Comparison of ENCODE assay signal across 10 mouse cellular contexts in genomic region chr13:12124940-12125540, GRCm38 (mm10). TPM values are rescaled to one million over a fixed set of nuclear protein-coding genes. Genes with fewer than 3 reads are reported as not detected.
DNase-seq lines count a peak whose midpoint lies in the region; ATAC-seq and TF ChIP-seq lines count a peak whose summit lies in the region.
"Had no signal": no experiment of that assay in that cellular context is flagged by ENCODE, and none has a peak within 500 bp of the region (broad histone marks: within the 10 kb centered on the region; RNA-seq: fewer than 3 reads in every experiment).

No protein-coding gene starts in this region.

- no peak overlapping the region for H3K4me3 ChIP-seq in kidney, embryonic 14.5 days (ENCODE audit: low read length)
- H3K4me3 ChIP-seq in heart, embryonic 10.5 days: no peak overlapping the region
- no peak overlapping the region for H3K4me3 ChIP-seq in lung, postnatal 0 days (ENCODE audit: low read depth, low read length)
- H3K4me3 ChIP-seq: hindbrain, embryonic 15.5 days had no signal

- WGBS in kidney, embryonic 14.5 days: 82% methylated on average over 7 of the region's 7 CpGs
- 67% methylated on average over 7 of the region's 7 CpGs for WGBS in heart, embryonic 10.5 days
- WGBS in lung, postnatal 0 days: 27% methylated on average over 7 of the region's 7 CpGs

- TF ChIP-seq EP300 in lung, postnatal 0 days (IDR thresholded peaks at IDR 0.05): peak; percentile 35; the same call in 1 of the 2 replicates

- no peak overlapping the region for H3K9ac ChIP-seq in kidney, embryonic 14.5 days (ENCODE audit: low read depth, low read length)
- H3K9ac ChIP-seq in lung, postnatal 0 days (replicated peaks; ENCODE audit: low read depth): no peak overlapping the region
- H3K9ac ChIP-seq: hindbrain, embryonic 15.5 days; liver, embryonic 14.5 days had no signal

- H3K36me3 ChIP-seq in kidney, embryonic 14.5 days (ENCODE audit: control insufficient read depth, insufficient read depth, low read length): no peaks in the 10 kb centered on the region
- H3K36me3 ChIP-seq in heart, embryonic 10.5 days: no peaks in the 10 kb centered on the region
- no peaks in the 10 kb centered on the region for H3K36me3 ChIP-seq in lung, postnatal 0 days (ENCODE audit: insufficient read depth, low read length)
- H3K36me3 ChIP-seq: hindbrain, embryonic 15.5 days had no signal

- H3K9me3 ChIP-seq in kidney, embryonic 14.5 days (ENCODE audit: control insufficient read depth, low read length): no peaks in the 10 kb centered on the region
- no peaks in the 10 kb centered on the region for H3K9me3 ChIP-seq in heart, embryonic 10.5 days
- no peaks in the 10 kb centered on the region for H3K9me3 ChIP-seq in lung, postnatal 0 days (ENCODE audit: low read length)
- H3K9me3 ChIP-seq: hindbrain, embryonic 15.5 days had no signal

- H3K27me3 ChIP-seq in kidney, embryonic 14.5 days (ENCODE audit: control insufficient read depth, insufficient read depth, low read length): no peaks in the 10 kb centered on the region
- H3K27me3 ChIP-seq in heart, embryonic 10.5 days (ENCODE audit: insufficient read depth, poor library complexity, severe bottlenecking): no peaks in the 10 kb centered on the region
- no peaks in the 10 kb centered on the region for H3K27me3 ChIP-seq in lung, postnatal 0 days (replicated peaks; ENCODE audit: insufficient read depth, low read length)
- H3K27me3 ChIP-seq: hindbrain, embryonic 15.5 days had no signal

- peak; percentile 37; the same call in 1 of the 2 replicates for TF ChIP-seq CTCF in lung, postnatal 0 days (IDR thresholded peaks at IDR 0.05)

- DNase-seq in kidney, adult 18-20 months: peak; percentile 43
- DNase-seq in cerebellum, adult 18-20 months: peak; percentile 90 to 94
- no peak for DNase-seq in heart, embryonic 10.5 days (ENCODE audit: low spot score)
- peak; percentile 64 for DNase-seq in lung, postnatal 0 days (ENCODE audit: low spot score)
- no peak for DNase-seq in spleen, postnatal 14 days (ENCODE audit: low spot score in 2 of 2)
- DNase-seq in spleen, adult 18-20 months: no peak

- no peak overlapping the region for H3K4me2 ChIP-seq in kidney, embryonic 14.5 days (replicated peaks; ENCODE audit: low read depth, low read length)
- no peak overlapping the region for H3K4me2 ChIP-seq in lung, postnatal 0 days (replicated peaks; ENCODE audit: low read depth, low read length)
- H3K4me2 ChIP-seq: hindbrain, embryonic 15.5 days had no signal

- ATAC-seq in kidney, embryonic 14.5 days (ENCODE audit: low FRiP score, low TSS enrichment): no peak
- peak; percentile 87 for ATAC-seq in lung, postnatal 0 days
- no peak for ATAC-seq in megakaryocyte, adult 5-6 weeks (ENCODE audit: poor library complexity, severe bottlenecking)

- H3K4me1 ChIP-seq in kidney, embryonic 14.5 days (ENCODE audit: control insufficient read depth, insufficient read depth, low read length): no peaks in the 10 kb centered on the region
- peaks cover 29% of the 10 kb centered on the region for H3K4me1 ChIP-seq in heart, embryonic 10.5 days
- H3K4me1 ChIP-seq in lung, postnatal 0 days (ENCODE audit: insufficient read depth, low read depth, low read length): no peaks in the 10 kb centered on the region
- H3K4me1 ChIP-seq: hindbrain, embryonic 15.5 days had no signal

- H3K27ac ChIP-seq in kidney, embryonic 14.5 days (ENCODE audit: low read depth, low read length): no peak overlapping the region
- peak overlapping the region; percentile 3; the same call in 1 of the 2 replicates for H3K27ac ChIP-seq in heart, embryonic 10.5 days
- no peak overlapping the region for H3K27ac ChIP-seq in lung, postnatal 0 days (ENCODE audit: low read length)
- H3K27ac ChIP-seq: hindbrain, embryonic 15.5 days; liver, embryonic 14.5 days had no signal

RNA-seq across cellular contexts. Expression of gene Ryr2, which starts 18.3 kb away (rescaled TPM):
- polyA plus RNA-seq in kidney, embryonic 14.5 days (2014; fragmentation: Nextera tagmentation; extraction: Ambion mirVana): 0.27 and 0.32 TPM in 2 replicates
- polyA plus RNA-seq in heart, embryonic 10.5 days (2016; fragmentation: Nextera tagmentation; extraction: Ambion mirVana): 22.0 and 31.5 TPM in 2 replicates
- 0.78 and 1.0 TPM in 2 replicates for polyA plus RNA-seq in lung, postnatal 0 days (2015; fragmentation: Nextera tagmentation; extraction: Ambion mirVana)
- not detected in 2 replicates for total RNA-seq in megakaryocyte, adult 5-6 weeks (2015)
- total RNA-seq in megakaryocyte, adult 5-6 weeks (2017): not detected in 2 replicates

Comparison
In these comparisons a context has a peak if more than half of its experiments do, and no peak if none do; other contexts are left out.
1. DNase-seq: peak in kidney, adult 18-20 months (single experiment), cerebellum, adult 18-20 months (2 of 2) and lung, postnatal 0 days (single experiment); none in heart, embryonic 10.5 days (single experiment), spleen, postnatal 14 days (0 of 2) and spleen, adult 18-20 months (0 of 2).
2. RNA of gene Ryr2, which starts 18.3 kb away (polyA plus RNA-seq): 22.0 to 31.5 TPM in heart, embryonic 10.5 days; 0.78 to 1.0 TPM in lung, postnatal 0 days and 0.27 to 0.32 TPM in kidney, embryonic 14.5 days; every median in the first group is over 10 times any median in the second.